Mouse (Mus musculus) retina, postnatal 7 days (tissue): Measurements from ENCODE around the gene Rmnd5a.
A peak's percentile ranks its signal among the peaks of the same experiment; 100 is the strongest.
"Not testable (repeated sequence)": the region's sequence is repeated elsewhere in the genome, so short reads cannot be mapped to it uniquely, and the experiment has no call there.

ENCODE experiments used
- DNase-seq: peaks from one replicate; pipeline ENCODE4 v3.0.0-alpha.2; 2012; ENCODE audit warnings: low read depth, low spot score

The Rmnd5a gene

GRCm38 (mm10) chr6:71440492-71441250 lies at the start of gene Rmnd5a:
Gene Rmnd5a (minus strand): TSS chr6:71440637.
- peak; percentile 98 for DNase-seq

GRCm38 (mm10) chr6:71487966-71488365 lies 47.5 kb upstream of the Rmnd5a start:
- no peak for DNase-seq

- no peak for DNase-seq
Measured at GRCm38 (mm10) chr6:71486867-71487266, 46.4 kb upstream of the Rmnd5a start.

- DNase-seq, result no peak
Measured at GRCm38 (mm10) chr6:71486226-71486625, 45.8 kb upstream of the Rmnd5a start.

- DNase-seq, result no peak
Measured at GRCm38 (mm10) chr6:71485246-71485645, 44.8 kb upstream of the Rmnd5a start.

- DNase-seq, result no peak
Measured at GRCm38 (mm10) chr6:71481136-71481535, 40.7 kb upstream of the Rmnd5a start.

- DNase-seq, result no peak
Measured at GRCm38 (mm10) chr6:71480136-71480535, 39.7 kb upstream of the Rmnd5a start.

GRCm38 (mm10) chr6:71479588-71479987 lies 39.2 kb upstream of the Rmnd5a start:
- DNase-seq, result not testable (repeated sequence)

GRCm38 (mm10) chr6:71478816-71479568 lies 38.6 kb upstream of the Rmnd5a start:
- DNase-seq, result not testable (repeated sequence)

- DNase-seq, result no peak
Measured at GRCm38 (mm10) chr6:71476783-71477182, 36.3 kb upstream of the Rmnd5a start.

GRCm38 (mm10) chr6:71475604-71476003 lies 35.2 kb upstream of the Rmnd5a start:
- DNase-seq, result no peak

GRCm38 (mm10) chr6:71472786-71473185 lies 32.3 kb upstream of the Rmnd5a start:
- no peak for DNase-seq

GRCm38 (mm10) chr6:71471830-71472520 lies 31.5 kb upstream of the Rmnd5a start:
- no peak for DNase-seq

GRCm38 (mm10) chr6:71469291-71469690 lies 28.9 kb upstream of the Rmnd5a start:
- DNase-seq, result no peak

GRCm38 (mm10) chr6:71467766-71468165 lies 27.3 kb upstream of the Rmnd5a start:
- DNase-seq, result no peak

GRCm38 (mm10) chr6:71465146-71465545 lies 24.7 kb upstream of the Rmnd5a start:
- no peak for DNase-seq

- no peak for DNase-seq
Measured at GRCm38 (mm10) chr6:71457956-71458608, 17.6 kb upstream of the Rmnd5a start.

GRCm38 (mm10) chr6:71453983-71454739 lies 13.7 kb upstream of the Rmnd5a start:
- DNase-seq, result not testable (repeated sequence)

- no peak for DNase-seq
Measured at GRCm38 (mm10) chr6:71452792-71453191, 12.4 kb upstream of the Rmnd5a start.

- no peak for DNase-seq
Measured at GRCm38 (mm10) chr6:71445560-71445959, 5.1 kb upstream of the Rmnd5a start.

- DNase-seq, result no peak
Measured at GRCm38 (mm10) chr6:71444756-71445155, 4.3 kb upstream of the Rmnd5a start.
